8 mouse cellular contexts compared by ENCODE assay signal in the genomic region with DNA sequence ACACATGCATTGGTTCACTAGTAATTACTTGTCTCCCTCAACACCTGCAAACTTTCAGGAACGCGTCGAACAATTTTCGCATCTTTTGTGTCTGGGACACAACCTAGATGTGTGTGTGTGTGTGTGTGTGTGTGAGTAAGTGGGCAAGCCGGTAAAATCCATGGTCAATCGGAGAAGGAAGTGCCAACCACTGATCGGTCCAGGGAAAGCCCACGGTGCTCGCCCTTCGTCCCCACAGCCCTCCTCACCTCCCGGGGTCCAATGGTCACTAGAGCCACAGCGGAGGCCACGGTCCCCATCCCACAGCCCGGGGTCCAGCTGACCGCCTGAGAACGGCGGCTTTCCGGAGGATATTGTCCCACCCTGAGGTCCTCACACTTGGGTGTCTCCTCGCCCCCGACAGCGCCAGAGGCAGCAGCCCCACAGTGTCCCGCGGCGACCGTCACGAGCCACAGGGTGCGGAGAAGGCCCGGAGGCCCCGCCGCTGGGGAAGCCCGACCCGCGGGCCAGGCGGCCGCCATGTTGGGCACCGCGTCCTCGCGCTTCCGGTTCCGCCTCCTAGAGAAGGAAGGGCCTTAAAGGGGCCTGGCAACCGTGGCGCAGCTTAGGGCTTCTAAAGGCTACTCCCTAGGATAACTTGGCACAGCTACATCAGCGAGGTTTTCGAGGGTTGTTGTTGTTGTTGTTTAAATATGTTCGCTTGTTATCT. TPM values are rescaled to one million over a fixed set of nuclear protein-coding genes. Genes with fewer than 3 reads are reported as not detected.
DNase-seq lines count a peak whose midpoint lies in the region; ATAC-seq and TF ChIP-seq lines count a peak whose summit lies in the region.

A gene (minus strand): TSS at position 591 of the 709 bp plus-strand sequence.

- peak within 1 kb of the TSS; percentile 98 for H3K9ac ChIP-seq in hindbrain, embryonic 11.5 days (ENCODE audit: low read depth, low read length)

- no peaks in the 10 kb centered on the region for H3K36me3 ChIP-seq in hindbrain, embryonic 11.5 days (ENCODE audit: control insufficient read depth, insufficient read depth, low read length)

- CTCF ChIA-PET in Patski (lab: Charles Lee), result interaction anchor here (1.4 kb wide), 1 partner anchor 11 kb away, joined by 4 read pairs; no protein-coding TSS in a partner anchor

- H3K27ac ChIP-seq in hindbrain, embryonic 11.5 days (ENCODE audit: low read depth, low read length), result 0 out of 2 replicates have a peak within 1 kb of the TSS, but pooled peaks have one; percentile 36

- H3K9me3 ChIP-seq in hindbrain, embryonic 11.5 days (ENCODE audit: control insufficient read depth, low read length), result no peaks in the 10 kb centered on the region

- H3K4me1 ChIP-seq in hindbrain, embryonic 11.5 days (replicated peaks; ENCODE audit: control insufficient read depth, insufficient read depth, low read length), result no peaks in the 10 kb centered on the region

- ATAC-seq in Patski, result peak; percentile 87
- ATAC-seq in hindbrain, embryonic 11.5 days (ENCODE audit: low FRiP score), result peak; percentile 96

- H3K4me3 ChIP-seq in hindbrain, embryonic 11.5 days (ENCODE audit: low read depth, low read length), result peak within 1 kb of the TSS; percentile 93

- WGBS in hindbrain, embryonic 11.5 days, result under 1% methylated on average over 42 of the region's 46 CpGs

- DNase-seq in Patski (ENCODE audit: low read depth, low spot score), result no peak
- peak; percentile 90 to 91 for DNase-seq in cerebellum, postnatal 10 days
- DNase-seq in frontal cortex, postnatal 10 days (ENCODE audit: low spot score in 2 of 2), result peak; percentile 65 to 78
- peak; percentile 89 for DNase-seq in hindbrain, embryonic 11.5 days (ENCODE audit: low spot score)
- DNase-seq in layer of hippocampus, postnatal 14 days (ENCODE audit: low spot score in 2 of 2), result peak; percentile 76
- DNase-seq in lung, postnatal 10 days, result peak; percentile 88
- peak; percentile 73 for DNase-seq in ovary, postnatal 14 days (ENCODE audit: low spot score)
- DNase-seq in thymus, postnatal 10 days (ENCODE audit: low spot score in 2 of 2), result peak; percentile 73 to 80

- H3K27me3 ChIP-seq in Patski, result no peaks in the 10 kb centered on the region
- H3K27me3 ChIP-seq in hindbrain, embryonic 11.5 days (ENCODE audit: control insufficient read depth, insufficient read depth, low read length), result no peaks in the 10 kb centered on the region

- in situ Hi-C loops in Patski (cut with MboI; ENCODE audit: low pct_unique_long_range_greater_than_20kb), result no loop called here

- TF ChIP-seq CTCF in Patski (IDR thresholded peaks at IDR 0.05), result no peak

- H3K4me2 ChIP-seq in hindbrain, embryonic 11.5 days (replicated peaks; ENCODE audit: low read depth, low read length), result peak within 1 kb of the TSS; percentile 42

- POLR2A ChIA-PET in Patski (lab: Charles Lee), result interaction anchor here (0.5 kb wide), 1 partner anchor 1605 kb away, joined by 3 read pairs; no protein-coding TSS in a partner anchor

RNA-seq across cellular contexts. Expression of the gene that starts here (rescaled TPM):
- 55.0 TPM for polyA plus RNA-seq in Patski (2021)
- polyA plus RNA-seq in hindbrain, embryonic 11.5 days (2014; fragmentation: Nextera tagmentation; extraction: Ambion mirVana), result 108 and 114 TPM in 2 replicates
- total RNA-seq in layer of hippocampus, postnatal 14 days (2021), result 10 to 100 TPM; 44.0 to 44.3 TPM
